Mouse (Mus musculus) c-Kit-positive CD71-positive TER-119-negative erythroid progenitor cells, embryonic 14.5 days (primary cell): ENCODE data around the gene Tsr3.
A peak's percentile ranks its signal among the peaks of the same experiment; 100 is the strongest.
"Not testable (repeated sequence)": the region's sequence is repeated elsewhere in the genome, so short reads cannot be mapped to it uniquely, and the experiment has no call there.

Experiments
- DNase-seq: peaks from one replicate; pipeline ENCODE4 v3.0.0-alpha.2; 2013; ENCODE audit warnings: low read depth

Tsr3 gene

DNA sequence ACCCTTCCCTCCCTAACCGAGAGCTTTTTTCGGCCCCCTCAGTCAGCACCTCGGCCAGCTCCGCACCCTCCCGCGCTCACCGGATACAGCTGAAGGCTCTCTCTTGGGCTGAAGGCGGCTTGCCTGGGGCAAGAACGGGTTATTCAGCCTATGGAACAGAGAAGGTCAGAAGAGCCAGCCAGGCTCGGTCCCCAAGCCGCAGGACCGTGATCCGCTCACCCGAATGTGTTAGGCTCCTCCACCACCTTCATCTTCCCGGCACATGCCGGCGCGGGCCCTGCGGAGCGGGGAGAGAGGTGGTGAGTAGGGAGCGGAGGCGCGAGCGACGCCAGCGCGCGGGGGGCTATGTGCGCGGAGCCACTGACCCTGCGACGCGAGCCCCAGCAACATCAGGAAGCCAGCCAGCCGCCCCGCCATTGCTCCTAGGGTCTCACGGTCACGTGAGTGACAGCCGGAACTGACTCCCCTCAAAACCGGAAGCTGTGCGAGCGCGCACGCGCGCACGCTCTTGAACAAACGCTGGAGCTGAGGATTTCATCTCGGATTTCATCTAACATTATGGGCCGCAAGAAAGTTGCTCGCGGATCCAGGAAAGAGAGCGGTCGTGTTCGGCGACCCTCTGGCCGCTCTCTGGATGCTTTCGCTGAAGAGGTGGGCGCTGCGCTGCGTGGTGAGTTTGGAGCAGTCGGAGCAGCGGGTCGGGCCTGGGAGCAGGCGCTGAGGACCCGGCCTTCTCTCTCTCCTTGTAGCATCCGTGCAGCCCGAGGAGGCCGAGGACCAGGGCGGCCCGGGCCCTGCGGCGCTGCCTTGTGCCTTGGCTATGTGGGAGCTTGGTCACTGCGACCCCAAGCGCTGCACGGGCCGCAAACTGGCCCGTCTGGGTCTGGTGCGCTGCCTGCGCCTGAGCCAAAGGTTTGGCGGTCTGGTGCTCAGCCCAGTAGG is at the start of gene Tsr3, which contains the start of gene Gnptg:
Tsr3 (plus strand) TSS at position 476 of the 942 bp plus-strand sequence.
Gnptg (minus strand) TSS at position 430 of the 942 bp plus-strand sequence.
- peak; percentile 89 for DNase-seq

DNA sequence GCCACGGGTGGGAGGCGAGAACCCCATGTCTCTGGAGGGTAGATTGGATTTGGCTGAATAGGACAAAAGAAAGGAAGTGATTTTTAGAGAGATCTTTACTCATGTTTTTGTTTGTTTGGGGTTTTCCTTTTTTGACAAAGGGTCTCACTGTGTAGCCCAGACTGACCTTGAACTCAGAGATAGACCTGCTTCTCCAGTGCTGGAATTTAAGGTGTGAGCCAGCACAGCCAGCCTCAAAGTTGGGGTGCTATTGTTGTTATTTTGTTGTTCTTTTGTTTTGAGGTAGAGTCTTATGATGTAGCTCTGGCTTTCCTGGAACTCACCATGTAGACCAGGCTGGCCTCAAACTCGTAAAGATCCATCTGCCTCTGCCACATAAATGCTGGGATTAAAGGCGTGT is 37.6 kb upstream of the Tsr3 start:
- DNase-seq = no peak

DNA sequence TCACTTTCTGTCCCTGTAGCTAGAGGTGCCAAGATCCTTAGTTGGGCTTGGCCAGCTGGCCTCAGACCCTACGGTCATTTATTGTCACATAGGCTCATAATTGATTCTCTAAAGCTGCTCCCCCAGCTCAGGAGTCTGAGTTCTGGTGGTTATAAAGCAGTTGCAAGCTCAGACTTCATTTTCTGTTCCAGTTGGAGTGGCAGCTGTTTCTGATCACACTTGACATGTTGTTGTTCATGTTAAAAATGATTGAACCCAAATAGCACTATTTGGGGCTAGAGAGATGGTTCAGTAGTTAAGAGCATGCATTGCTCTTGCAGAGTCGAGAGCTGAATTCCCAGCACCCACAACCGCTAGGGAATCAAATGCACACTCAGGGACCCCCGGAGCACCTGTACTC is 30.0 kb upstream of the Tsr3 start:
- no peak for DNase-seq

DNA sequence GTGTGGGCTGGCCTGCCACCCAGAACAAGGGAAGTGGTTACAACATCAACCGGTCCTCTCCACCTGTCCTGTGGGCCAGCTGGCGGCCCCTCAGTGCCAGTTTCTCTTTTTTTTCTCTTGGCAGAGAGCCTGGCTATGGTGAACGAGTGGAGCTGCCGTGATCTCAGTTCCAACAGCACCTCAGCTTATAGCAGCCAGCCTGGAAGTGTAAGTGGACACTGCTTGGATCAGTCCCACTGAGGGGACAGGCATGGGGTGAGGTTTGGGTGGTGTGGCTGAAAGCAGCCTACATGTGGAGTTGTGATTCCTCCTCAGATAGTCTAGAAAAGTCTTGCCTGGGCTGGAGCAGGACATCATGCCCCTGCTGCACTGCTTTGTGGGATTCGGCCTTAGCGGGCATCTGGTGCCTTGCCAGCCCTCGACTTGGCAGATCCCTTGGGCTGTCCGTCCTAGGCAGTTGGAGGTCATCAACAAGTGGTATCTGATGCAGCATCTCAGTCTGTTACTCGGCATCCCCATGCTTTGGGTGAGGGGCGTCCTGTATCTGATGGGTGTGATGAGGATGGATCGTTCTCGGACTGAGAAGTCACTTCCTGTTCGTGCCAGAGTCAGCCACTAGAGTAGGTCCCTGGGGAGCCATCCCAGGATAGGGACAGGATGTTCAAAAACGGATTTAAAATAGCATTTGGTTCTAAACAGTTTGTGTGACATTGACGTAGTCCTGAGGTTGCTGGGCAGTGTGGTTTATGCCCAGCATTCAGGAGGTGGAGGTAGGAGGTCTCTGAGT is 29.1 kb upstream of the Tsr3 start:
- DNase-seq = no peak

DNA sequence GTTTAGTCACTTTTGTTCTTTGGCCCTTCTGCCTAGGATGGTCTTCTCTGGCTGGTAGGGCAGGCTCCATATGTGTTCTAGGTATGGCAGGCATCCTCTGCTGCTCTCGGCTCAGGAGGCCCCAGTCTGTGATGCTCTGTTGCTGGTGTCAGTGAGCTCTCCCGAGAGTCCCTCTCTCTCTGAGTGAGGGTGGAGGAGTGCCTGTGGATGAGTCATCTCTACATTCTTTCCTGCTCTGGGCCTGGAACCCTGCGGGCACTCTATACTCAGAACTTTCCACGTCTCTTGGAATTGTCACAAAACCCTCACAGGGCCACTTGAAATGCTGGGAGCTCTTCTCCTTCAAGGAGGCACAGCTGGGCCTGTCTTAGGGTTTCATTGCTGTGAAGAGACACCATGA is 28.3 kb upstream of the Tsr3 start:
- no peak for DNase-seq

DNA sequence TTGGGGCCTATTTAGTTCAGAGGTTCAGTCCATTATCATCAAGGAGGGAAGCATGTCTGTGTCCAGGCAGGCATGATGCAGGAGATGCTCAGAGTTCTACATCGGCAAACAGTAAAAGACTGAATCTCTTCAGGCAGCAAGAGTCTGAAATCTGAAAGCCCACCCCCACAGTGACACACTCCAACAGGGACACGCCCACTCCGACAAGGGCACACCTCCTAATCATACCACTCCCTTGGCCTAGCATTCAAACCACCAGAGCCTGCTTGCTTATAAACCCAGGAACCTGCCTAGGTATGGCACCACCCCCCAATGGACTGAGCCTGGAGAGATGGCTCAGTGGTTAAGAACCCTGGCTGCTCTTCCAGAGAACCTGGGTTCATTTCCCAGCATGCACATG is 24.5 kb upstream of the Tsr3 start:
- no peak for DNase-seq

DNA sequence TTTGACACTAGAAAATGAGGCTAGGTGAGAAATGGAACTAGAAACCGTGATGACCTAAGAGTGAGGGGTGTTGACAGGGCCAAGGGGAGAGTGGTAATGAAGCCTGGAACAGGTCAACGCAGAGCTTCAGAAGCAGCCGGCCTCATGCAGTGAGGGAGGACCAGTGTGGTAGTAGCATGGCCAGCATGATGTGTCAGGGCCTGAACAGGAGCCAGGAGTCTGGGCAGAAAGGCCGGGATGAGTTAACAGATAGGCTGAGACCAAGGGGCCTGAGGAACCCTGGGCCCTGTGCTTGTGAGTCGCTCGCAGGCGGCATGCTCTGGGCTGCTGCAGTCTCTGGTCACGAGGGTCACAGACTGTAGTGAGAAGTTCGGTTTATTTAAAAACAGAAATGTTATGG is 21.0 kb upstream of the Tsr3 start:
- DNase-seq = no peak

DNA sequence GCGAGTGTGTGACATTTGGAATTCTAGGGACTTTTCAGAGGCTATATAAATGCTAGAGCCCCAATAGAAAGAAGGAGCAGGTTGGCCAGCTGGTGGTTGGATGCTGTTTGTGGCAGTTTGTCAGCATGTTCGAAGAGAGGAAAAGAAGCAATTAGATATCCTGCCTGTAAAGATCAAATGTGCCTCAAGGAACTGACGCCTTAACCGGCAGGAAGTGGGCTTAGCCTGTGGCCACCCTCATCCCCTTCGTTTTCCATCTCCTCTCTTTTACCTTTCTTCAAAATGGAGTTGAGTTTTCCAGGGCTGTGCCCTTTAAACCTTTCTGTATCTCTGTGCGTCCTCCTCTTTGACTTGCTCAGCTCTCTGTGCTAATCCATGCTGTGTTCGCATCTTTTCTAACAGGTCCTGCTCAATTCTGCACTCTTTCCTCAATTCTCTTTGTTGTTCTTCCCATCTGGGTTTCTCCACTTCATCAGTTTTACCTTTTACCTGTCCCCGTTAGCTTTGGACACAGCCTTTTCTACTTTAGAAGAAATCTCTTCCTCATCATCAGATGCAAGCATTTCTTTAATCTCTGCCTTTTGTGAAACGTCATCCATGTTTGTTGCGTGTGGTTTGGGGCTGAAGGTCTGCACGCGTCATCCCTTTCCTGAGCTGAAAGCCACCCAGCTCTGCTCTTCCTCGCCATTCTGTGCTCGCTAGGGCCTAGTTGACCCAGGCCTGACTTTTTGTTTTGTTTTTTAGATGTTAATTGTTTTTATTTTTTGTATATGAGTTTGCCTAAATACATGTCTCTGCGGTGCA is 20.3 kb upstream of the Tsr3 start:
- no peak for DNase-seq

DNA sequence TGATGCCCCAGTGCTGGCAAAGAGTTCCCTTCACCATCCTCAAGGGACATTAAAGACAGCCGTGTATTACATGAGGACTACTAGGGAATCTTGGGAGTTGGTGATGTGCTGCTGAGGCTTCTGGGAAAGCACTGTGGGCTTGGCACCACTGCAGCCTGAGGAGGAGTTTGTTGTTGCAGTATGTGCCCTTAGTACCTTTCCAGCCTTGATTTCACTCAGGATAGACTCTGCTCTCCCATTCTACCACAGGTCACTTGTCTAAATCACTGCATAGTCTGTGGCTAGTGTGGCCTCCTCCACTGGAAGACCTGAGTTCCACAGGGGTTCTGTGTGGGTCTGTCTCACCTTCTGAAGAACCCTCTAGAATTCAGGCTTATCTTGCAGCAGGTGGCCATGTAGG is 19.2 kb upstream of the Tsr3 start:
- no peak for DNase-seq

DNA sequence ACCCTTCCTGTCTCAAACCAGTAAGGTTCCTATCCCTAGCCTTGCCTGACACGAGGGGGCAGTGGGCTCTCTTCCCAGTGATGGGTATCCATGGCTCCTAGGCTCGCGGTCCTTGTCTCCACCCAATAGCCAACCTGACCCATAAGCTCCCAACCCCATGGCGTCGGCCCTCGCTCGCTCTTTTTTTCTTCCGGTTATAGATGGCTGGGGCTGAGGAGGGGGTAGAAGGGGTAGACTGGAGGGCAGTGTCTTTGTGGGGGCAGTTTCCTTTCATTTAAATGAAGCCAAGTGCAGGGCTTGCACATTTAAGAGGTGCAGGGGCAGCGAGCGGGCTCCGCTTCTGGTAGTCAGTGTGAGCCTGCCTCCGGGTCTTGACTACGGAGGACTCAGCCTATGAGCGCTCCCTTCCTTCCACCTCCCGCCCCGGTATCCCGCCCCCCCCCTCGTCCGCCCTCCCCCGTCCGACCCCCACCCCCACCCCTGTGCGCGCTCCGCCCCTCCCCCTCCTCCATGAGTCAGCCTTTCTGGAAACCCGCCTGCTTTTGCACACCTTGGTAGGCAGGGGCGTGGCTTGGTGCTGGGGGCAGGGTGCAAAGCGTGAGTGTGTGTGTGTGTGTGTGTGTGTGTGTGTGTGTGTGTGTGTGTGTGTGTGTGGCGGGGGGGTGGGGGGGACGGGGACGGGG is 18.0 kb upstream of the Tsr3 start:
- DNase-seq = peak; percentile 64

DNA sequence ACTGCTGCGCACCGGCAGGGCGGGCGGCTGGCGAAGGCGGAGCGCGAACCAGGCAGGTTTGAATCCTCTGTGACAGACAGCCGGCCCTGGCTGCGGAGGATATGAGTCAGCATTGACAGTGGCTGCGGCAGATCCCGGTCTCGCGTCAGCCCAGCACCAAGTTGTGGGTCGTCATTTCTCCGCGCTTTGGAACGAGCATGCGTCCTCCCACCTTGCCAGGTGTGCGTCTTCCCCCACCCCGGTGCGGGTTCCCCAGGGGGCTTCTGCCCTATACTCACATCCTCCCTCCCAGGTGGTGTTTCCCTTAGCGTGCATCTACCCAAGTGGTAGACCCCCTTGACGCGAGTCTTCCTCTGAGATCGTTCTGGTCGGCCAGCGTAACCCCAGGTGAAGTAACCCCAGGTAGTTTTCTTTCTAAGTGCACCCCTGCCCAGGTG is 17.4 kb upstream of the Tsr3 start:
- not testable (repeated sequence) for DNase-seq

DNA sequence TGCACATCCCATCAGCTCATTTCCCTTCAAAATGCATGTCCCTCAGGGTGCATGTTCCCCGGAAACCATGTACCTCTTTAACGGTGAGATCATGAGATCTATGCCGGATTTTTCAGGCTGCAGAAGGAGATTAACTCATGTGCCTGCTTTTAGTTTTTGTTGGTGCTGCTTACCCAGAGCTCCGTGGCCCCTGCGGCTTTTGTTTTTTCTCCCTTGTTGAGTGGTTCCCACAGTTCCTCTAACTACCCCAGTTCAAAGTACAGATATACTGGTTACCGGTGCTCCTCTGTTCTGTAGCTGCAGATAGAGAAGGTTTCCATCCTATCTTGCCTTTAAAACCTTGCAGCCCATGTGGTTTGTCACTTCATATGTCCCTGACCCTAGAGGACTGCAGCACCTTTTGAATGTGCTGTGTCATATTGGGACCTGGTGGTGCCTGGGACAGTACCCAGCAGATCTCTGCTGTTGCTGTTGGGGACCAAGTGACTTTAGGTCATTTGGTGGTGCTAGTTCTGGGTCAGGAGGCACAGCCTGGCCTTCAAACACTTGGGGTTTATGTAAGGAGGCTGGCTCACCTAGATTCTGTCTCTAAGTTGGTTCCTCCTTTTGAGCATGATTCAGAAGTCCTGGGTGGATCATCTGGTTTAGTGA is 16.9 kb upstream of the Tsr3 start:
- peak; percentile 62 for DNase-seq

DNA sequence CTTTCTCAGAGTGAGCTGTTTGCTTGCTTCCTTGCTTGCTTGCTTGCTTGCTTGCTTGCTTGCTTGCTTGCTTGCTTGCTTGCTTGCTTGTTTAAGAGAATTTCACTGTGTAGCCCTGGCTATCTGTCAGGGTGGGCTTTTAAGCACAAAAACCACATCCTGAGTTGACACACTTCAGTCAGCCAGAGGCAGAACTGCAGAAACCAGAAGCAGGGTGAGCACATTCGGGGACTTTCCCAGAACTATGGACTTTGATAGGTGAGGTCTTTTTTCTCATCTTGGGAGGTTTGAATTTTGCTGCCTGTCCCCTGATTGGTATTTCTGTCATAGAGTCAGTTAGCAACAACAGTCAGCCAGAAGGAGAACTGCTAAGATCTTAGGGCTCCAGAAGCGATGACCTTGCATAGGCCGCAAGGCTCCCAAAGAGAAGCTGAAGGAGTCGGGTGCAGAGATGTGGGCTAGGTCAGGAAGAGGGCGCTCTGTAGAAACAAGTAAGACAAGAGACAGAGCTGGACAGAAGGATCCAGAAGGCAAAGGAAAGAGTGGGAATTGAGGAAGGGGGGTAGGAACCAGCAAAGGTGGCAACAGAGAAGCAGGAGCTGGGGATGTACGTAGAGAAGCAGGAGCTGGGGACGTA is 15.3 kb upstream of the Tsr3 start:
- peak; percentile 27 for DNase-seq

DNA sequence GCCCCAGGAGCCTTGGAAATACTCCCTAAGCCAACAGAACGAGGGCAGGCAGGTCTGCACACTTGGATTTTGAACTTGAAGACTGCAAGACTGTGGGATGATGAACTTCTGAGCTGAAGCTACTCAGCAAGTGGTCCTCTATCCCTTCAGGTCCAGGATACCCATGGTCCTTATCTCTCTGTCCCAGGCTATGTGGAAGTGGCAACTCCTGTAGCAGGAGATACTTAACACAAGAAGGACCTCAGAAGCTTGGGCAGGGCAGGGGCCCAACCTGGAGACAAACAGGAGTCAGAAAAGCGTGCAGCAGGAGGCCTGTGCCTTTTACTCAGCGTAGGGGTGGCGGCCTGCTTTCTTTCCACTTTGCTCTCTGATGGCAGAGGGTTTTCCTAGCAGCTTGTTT is 14.3 kb upstream of the Tsr3 start:
- DNase-seq = peak; percentile 66

DNA sequence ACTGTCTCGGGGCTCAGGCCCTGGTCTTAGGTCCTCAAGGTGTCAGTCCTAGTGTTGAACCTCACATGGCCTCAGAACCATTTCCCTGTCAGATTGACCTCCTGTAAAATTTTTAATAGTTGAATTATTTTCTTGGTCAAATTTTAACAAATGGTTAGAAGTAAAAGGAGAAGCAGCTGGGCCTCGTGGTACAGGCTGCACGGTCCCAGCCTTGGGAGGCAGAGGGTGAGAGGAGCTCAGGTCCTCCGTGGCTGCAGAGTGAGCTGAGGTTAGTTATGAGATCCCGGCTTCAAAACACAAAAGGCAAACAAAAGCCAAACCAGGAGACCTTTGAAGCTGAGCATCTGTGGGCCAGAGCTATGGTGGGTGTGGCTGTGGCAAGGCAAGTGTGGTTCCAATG is 12.0 kb upstream of the Tsr3 start:
- no peak for DNase-seq

DNA sequence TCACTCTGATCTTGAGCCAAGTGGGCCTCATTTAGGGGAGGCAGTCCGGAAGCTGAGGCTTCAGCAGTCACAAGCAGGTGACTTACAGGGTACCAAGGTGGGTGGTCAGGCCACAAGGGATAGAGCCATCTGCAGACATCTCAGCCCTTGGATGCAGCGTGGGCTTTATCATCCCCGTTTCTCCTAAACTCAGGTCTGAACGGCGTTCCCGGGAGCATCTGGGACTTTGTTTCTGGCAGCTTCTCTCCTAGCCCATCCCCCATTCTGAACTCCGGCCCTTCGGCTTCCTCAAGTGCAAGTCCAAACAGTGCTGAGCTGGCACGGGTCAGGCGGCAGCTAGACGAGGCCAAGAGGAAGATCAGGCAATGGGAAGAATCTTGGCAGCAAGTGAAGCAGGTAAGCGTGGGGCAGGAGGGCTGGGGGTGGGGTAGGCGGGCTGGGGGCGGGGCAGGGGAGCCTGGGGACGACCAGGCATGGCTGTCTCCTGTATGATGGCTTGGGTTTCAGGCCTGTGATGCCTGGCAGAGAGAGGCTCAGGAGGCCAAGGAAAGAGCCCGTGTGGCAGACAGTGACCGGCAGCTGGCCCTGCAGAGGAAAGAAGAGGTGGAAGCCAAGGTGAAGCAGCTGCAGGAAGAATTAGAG is 9.8 kb upstream of the Tsr3 start:
- DNase-seq = not testable (repeated sequence)

DNA sequence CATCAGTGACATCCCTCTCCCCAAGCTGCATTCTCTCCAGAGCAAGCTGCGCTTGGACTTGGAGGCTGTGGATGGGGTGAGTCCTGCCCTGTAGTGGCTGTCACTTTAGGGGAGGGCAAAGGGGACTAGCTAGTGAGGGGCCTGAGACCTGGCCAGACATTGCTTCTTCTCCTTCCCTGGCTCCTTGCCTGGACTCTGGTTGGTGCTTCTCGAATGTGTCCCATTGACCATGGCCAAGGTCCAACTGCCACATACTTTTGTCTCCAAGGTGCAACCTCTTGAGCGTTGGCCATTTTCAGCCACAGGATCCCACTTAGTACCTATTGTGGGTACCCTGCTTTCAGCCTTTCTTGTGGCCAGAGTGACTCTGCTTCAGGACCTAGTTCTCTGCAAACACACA is 9.3 kb upstream of the Tsr3 start:
- DNase-seq = no peak

DNA sequence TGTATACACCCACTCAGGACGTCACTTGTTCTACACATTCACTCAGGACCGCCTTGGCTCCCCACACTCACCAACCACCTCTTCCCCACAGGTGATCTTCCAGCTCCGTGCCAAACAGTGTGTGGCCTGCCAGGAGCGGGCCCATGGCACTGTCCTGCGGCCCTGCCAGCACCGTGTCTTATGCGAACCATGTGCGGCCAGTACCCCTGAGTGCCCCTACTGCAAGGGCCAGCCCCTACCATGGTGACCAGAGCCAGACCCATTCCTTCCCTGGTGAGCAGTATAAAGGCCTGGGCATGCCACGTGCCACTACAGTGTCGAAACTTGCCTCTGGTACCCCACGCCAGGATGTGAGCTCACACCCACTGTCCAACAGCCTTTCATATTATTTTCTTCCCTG is 8.3 kb upstream of the Tsr3 start:
- DNase-seq = not testable (repeated sequence)

DNA sequence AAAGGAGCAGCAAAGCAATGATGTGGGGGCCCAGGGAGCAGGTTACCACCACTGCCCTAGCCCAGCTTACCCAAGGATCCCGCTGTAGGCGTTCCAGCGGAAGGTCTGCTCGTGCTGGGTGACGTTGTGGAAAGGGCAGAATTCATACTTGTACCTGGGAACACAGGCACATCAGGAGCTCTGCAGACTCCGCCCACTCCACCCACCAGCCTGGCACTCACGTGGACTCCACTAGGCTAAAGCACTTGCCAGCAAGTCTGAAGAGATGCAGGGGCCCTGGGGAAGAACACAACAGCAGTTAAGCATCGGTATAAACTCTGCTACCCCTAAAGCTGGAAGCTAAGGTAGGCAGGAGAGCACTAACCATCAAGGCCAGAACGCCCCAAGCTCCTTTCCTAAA is 4.3 kb upstream of the Tsr3 start:
- no peak for DNase-seq
